Mouse (Mus musculus) intestine, embryonic 16.5 days (tissue): ENCODE data around the gene Coq5. TPM values are rescaled to one million over a fixed set of nuclear protein-coding genes. Genes with fewer than 3 reads are reported as not detected.
"Not testable (repeated sequence)": the region's sequence is repeated elsewhere in the genome, so short reads cannot be mapped to it uniquely, and the experiment has no call there.

Experiments
- ATAC-seq: fragments of 200-750 bp; cut with Nextera tagmentation; 2 replicates; pipeline ENCODE4 v1.8.0; 2017; ENCODE audit warnings: moderate TSS enrichment, moderate library complexity
- H3K27ac ChIP-seq: fragments of 300-500 bp; sonication (generic); 2 replicates; pipeline ENCODE4 v1.5.1; 2014; ENCODE audit warnings: mild to moderate bottlenecking, low read length
- H3K27me3 ChIP-seq: fragments of 300-500 bp; sonication (generic); replicated peaks from 2 replicates; pipeline ENCODE4 v1.6.1; 2014; ENCODE audit warnings: low read length, control low read depth, mixed read lengths; ENCODE audit not compliant: control insufficient read depth, insufficient read depth
- H3K36me3 ChIP-seq: fragments of 300-500 bp; sonication (generic); 2 replicates; pipeline ENCODE4 v1.6.1; 2014; ENCODE audit warnings: low read length, control low read depth; ENCODE audit not compliant: control insufficient read depth, insufficient read depth
- H3K4me1 ChIP-seq: fragments of 300-500 bp; sonication (generic); 2 replicates; pipeline ENCODE4 v1.6.1; 2014; ENCODE audit warnings: low read length, control low read depth, mixed read lengths; ENCODE audit not compliant: control insufficient read depth, insufficient read depth
- H3K4me2 ChIP-seq: fragments of 300-500 bp; sonication (generic); 2 replicates; pipeline ENCODE4 v1.6.1; 2014; ENCODE audit warnings: low read depth, low read length, control low read depth
- H3K4me3 ChIP-seq: fragments of 300-500 bp; sonication (generic); 2 replicates; pipeline ENCODE4 v1.5.1; 2014; ENCODE audit warnings: mild to moderate bottlenecking, low read length
- H3K9ac ChIP-seq: fragments of 300-500 bp; sonication (generic); 2 replicates; pipeline ENCODE4 v1.6.1; 2014; ENCODE audit warnings: low read depth, low read length
- H3K9me3 ChIP-seq: fragments of 300-500 bp; sonication (generic); 2 replicates; pipeline ENCODE4 v1.6.1; 2016; ENCODE audit warnings: low read length, control low read depth; ENCODE audit not compliant: control insufficient read depth
- WGBS: fragments of 180-500 bp; shearing (Covaris S2); extraction: QIAGEN DNeasy Blood & Tissue Kit; methylation state at CpG from one replicate; pipeline ENCODE4 v1.1.7; 2014; 5-methylcytosine and 5-hydroxymethylcytosine counted together
- polyA plus RNA-seq: library from polyadenylated mRNA; unstranded; fragments of >200 nt; fragmentation: Nextera tagmentation; extraction: Ambion mirVana; gene quantifications from 2 replicates; pipeline ENCODE4 v1.2.1, GENCODE M21; 2015

The Coq5 gene
- polyA plus RNA-seq, 1 experiment from 2014 or later: 72.9 TPM

DNA sequence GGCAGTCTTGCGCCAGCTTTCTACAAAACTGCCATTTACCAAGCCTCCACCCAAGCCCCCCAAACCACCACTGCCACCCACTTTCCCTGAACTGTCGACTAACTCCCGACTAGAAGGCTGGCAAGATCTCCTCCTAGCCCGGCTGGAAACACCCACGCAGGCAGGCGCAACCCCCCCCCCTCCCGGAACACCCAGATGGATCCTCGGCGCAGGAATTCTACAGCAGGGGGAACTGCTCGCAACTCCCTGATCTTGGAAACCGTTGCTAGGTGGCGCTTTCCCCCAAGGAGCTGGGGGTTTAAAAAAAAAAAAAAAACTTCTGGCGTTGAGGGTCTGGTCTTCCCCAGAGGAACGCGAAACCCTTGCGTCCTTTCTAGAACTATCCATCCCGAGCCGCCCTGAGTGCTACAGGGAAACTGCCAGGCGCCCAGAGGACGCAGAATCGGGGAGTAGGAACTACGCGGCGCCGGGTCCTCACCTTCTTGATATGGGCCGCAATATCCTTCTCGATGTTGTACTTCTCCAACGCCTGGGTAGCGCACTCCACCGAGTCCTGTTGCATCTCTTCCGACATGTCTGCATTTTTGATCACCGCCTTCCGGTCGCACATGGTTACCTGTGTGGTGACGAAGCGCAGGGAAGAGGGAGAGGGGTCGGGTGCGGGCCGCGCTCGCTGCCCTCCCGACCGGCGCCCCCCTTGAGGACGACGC is 20.7 kb downstream of the Coq5 start:
- H3K36me3 ChIP-seq: peaks cover 13% of the 10 kb centered on the region; the same call in 1 of the 2 replicates
- peak; percentile 20 for ATAC-seq
- no peaks in the 10 kb centered on the region for H3K9me3 ChIP-seq
- WGBS: under 1% methylated on average over 45 of the region's 46 CpGs
- no peaks in the 10 kb centered on the region for H3K27me3 ChIP-seq
- H3K4me2 ChIP-seq: peak overlapping the region; percentile 70
- H3K4me1 ChIP-seq: peaks cover 21% of the 10 kb centered on the region
- H3K9ac ChIP-seq: peak overlapping the region; percentile 87
- H3K27ac ChIP-seq: peak overlapping the region; percentile 92
- H3K4me3 ChIP-seq: peak overlapping the region; percentile 84

DNA sequence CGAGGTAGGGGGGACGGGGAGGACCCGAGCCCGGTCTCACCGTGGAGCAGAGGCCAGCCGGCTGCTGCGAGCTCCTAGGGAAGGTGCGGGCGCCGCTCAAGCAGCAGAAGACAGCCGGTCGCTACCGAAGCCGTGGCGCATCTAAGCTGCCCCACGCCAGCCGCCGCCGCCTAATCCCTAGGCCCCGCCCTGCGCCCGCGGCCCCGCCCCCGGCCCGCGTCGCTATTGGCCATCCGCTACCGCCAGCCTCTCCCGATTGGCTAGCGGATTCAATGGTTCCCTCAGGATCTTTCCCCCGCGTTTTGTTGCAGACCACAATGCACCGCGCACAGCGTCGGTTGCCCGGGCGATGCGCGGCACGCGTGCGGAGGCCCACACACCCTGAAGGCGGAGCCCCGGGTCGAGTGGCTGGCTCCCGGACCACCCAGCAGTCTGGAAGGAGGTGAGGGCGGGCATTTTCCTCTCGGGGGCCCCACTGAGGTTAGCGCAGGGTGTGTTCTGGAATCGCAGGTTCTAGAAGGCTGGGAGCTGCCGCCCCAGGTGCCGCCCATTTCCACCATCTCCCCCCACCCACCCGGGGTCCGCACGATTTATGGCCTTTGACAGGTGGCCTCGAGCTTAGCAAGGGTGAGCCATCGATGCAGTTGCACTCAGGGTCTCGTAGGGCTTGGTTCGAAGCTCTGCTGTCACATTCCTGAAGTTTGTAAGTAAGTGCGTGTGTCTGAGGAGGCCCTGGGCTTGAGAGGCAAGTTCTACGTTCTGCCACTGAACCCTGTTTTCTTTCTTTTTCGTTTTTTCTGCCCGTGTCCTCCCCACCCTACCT is 21.5 kb downstream of the Coq5 start, which contains the start of gene Dynll1:
Gene Dynll1 (minus strand): TSS at position 208 of the 823 bp plus-strand sequence.
- H3K4me1 ChIP-seq: peaks cover 21% of the 10 kb centered on the region
- H3K4me3 ChIP-seq: peak within 1 kb of the TSS; percentile 84
- peak; percentile 98 for ATAC-seq
- H3K27ac ChIP-seq: peak within 1 kb of the TSS; percentile 92
- H3K36me3 ChIP-seq: peaks cover 8% of the 10 kb centered on the region; the same call in 1 of the 2 replicates
- H3K9me3 ChIP-seq: no peaks in the 10 kb centered on the region
- peak within 1 kb of the TSS; percentile 87 for H3K9ac ChIP-seq
- WGBS: under 1% methylated on average over 64 of the region's 66 CpGs
- peak within 1 kb of the TSS; percentile 79 for H3K4me2 ChIP-seq
- no peaks in the 10 kb centered on the region for H3K27me3 ChIP-seq

DNA sequence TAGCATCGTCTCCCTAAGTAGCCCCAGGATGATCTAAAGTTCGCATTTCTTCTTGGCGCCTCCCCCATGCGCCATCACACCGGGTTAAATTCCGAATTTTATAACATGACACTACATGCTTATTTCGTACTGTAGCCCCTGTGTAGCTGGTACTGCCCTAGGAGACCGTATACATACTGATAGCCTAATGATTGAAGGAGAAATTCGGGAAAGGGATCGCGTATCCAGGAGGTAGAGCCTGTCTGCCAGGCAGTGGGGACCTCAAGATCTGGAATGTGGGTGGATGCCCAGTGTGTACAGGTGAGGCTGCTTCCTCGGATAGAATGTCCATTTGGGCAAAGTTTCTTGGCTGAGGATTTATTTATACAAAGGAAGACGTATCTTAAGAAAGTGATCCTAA is 22.1 kb downstream of the Coq5 start:
- Histone ChIP-seq H3K9ac (peak overlapping the region; percentile 67), H3K4me2 (peak overlapping the region; percentile 79), H3K36me3 (peaks cover 8% of the 10 kb centered on the region; the same call in 1 of the 2 replicates), H3K27ac (peak overlapping the region; percentile 11; the same call in 1 of the 2 replicates), H3K4me3 (peak overlapping the region; percentile 84), H3K27me3 (no peaks in the 10 kb centered on the region), H3K9me3 (no peaks in the 10 kb centered on the region), H3K4me1 (peaks cover 21% of the 10 kb centered on the region)
- ATAC-seq: no peak
- 17% methylated on average over 13 of the region's 13 CpGs for WGBS

DNA sequence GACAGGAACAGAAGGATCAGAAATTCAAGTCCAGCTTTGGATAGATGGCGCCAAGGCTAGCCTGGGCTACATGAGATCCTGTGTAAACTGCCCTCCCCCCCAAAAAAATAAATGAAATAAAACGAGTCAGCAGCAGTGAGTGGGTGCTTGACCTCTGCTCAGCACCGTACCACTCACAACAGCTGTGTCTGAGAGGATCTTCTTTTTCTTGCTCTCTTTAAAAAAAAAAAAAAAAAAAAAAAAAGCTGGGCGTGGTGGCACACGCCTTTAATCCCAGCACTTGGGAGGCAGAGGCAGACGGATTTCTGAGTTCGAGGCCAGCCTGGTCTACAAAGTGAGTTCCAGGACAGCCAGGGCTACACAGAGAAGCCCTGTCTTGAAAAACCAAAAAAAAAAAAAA is 22.7 kb downstream of the Coq5 start:
- not testable (repeated sequence) for H3K27ac ChIP-seq, H3K36me3 ChIP-seq, H3K9ac ChIP-seq, H3K4me3 ChIP-seq, H3K4me2 ChIP-seq, H3K27me3 ChIP-seq, H3K9me3 ChIP-seq, ATAC-seq
- peaks cover 21% of the 10 kb centered on the region for H3K4me1 ChIP-seq
- WGBS: 78% methylated on average over 4 of the region's 7 CpGs

DNA sequence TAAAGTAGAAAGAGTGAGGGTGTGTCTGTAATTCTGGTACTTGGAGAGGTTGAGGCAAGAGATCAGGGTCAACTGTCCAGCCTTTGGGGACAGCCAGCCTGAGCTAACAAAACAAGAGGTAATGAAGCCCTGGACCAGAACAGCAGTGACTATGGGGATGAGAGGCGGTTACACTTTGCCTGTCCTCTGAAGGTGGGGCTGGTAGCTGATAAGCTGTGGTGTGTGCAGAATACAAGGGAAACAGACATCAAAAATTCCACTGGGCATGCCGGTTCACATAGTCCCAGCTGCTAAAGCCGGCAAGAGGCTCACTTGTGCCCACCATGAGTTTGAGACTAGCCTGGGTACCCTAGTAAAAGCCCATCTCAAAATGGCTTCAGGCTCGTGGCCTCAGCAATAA is 32.9 kb downstream of the Coq5 start:
- H3K27me3 ChIP-seq: no peaks in the 10 kb centered on the region
- H3K36me3 ChIP-seq: no peaks in the 10 kb centered on the region
- no peak overlapping the region for H3K4me3 ChIP-seq
- H3K9ac ChIP-seq: no peak overlapping the region
- H3K4me1 ChIP-seq: peaks cover 21% of the 10 kb centered on the region
- H3K9me3 ChIP-seq: no peaks in the 10 kb centered on the region
- H3K27ac ChIP-seq: peak overlapping the region; percentile 64; the same call in 1 of the 2 replicates
- WGBS: 69% methylated on average over 4 of the region's 4 CpGs
- 0 out of 2 replicates have a peak, but pooled peaks have one; percentile 18 for ATAC-seq
- no peak overlapping the region for H3K4me2 ChIP-seq

DNA sequence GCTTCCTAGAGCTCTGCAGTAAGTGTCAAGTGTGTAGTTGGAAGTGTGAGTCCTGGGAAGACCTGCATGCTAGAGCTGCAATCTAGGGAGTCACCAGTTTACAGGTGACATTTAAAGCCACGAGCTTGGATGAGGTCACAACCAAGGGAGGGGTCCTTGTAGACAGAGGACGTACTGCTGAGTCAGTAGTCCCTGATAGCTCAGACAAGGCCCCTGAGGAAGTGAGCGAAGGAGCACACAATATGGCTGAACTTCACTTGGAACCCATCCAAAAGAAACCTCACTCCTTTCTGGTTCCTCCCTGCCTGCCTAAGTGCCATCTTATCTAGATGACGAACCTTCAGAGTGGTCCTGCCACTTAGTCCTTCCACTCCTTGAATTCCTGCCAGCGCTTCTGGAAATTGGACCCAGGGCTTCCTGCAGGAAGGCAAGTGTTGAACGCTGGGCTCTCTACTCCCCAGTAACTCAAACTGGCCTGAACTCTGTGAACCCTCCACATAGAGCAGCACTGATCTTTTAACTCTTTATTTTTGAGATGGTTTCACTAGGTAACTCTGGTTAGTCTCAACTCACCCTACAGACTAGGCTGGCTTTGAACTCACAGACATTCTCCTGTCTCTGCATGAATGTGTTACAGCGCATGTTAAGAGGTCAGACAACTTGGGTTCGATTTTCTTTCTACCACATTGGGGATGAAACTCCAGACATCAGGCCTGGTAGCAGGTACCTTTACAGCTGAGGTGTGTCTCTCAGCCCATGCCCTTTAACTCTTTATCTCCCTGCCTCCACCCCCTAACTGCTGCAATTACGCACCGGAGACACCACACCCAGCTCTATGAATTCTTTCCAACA is 33.6 kb downstream of the Coq5 start:
- ATAC-seq: peak; percentile 68

DNA sequence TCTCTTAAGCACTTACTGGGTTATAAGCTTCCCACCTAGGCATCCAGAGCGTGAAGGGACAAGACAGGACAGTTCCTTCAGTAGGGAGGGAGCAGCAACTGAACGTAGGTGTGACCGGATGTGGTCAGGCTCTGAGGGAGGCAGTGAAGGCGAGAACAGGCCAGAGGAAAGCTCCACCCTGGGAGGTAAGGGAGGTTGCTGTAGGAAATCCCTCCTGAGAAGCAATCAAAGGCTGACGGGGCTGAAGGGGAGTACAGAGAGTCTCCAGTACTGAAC is 34.1 kb downstream of the Coq5 start:
- H3K9me3 ChIP-seq: no peaks in the 10 kb centered on the region
- no peak overlapping the region for H3K9ac ChIP-seq
- H3K36me3 ChIP-seq: no peaks in the 10 kb centered on the region
- H3K27ac ChIP-seq: no peak overlapping the region; the same call in 1 of the 2 replicates
- H3K4me2 ChIP-seq: peak overlapping the region; percentile 13; the same call in 1 of the 2 replicates
- ATAC-seq: no peak
- no peaks in the 10 kb centered on the region for H3K27me3 ChIP-seq
- H3K4me1 ChIP-seq: peaks cover 31% of the 10 kb centered on the region
- H3K4me3 ChIP-seq: no peak overlapping the region
- 41% methylated on average over 5 of the region's 5 CpGs for WGBS

More for the DNA sequence above, 33.6 kb downstream of the Coq5 start:
- H3K9ac ChIP-seq: no peak overlapping the region
- no peaks in the 10 kb centered on the region for H3K9me3 ChIP-seq
- H3K4me3 ChIP-seq: no peak overlapping the region
- WGBS: 47% methylated on average over 10 of the region's 10 CpGs
- peak overlapping the region; percentile 64 for H3K27ac ChIP-seq
- peaks cover 27% of the 10 kb centered on the region for H3K4me1 ChIP-seq
- H3K4me2 ChIP-seq: peak overlapping the region; percentile 13; the same call in 1 of the 2 replicates
- no peaks in the 10 kb centered on the region for H3K27me3 ChIP-seq
- H3K36me3 ChIP-seq: no peaks in the 10 kb centered on the region

DNA sequence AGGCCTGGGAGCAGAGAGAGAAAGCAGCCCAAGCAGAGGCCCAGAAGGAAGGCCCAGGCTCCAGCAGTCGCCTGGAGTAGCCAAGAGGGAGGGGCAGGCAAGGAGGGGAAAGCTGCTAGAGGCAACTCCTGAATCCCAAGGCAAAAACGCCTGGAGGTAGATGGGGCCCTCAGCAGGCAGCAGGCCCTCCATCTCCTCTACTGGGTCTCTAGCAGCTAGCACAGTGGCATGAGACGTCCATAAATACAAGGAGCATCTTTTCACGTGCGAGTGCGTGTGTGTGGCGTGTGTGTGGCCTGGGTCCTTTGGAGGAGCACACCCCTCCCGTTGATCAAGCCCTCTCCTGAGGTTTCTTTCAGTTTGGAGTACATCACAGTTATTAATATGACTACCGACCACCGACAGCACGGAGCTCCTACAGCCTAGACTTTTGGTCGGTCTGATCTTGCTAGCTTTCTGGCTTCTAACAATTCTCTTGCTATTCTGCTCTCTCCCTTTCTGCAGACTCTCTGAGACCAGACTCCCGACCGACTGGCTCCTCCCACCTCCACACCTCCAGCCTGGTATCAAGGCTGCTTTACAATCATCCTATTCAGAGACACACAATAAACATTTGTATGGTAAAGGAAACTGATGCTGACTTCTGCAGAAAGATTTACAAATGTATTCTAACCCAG is 37.6 kb downstream of the Coq5 start:
- ATAC-seq: no peak
- H3K4me3 ChIP-seq: no peak overlapping the region
- H3K4me2 ChIP-seq: peak overlapping the region; percentile 30
- no peaks in the 10 kb centered on the region for H3K27me3 ChIP-seq
- H3K4me1 ChIP-seq: peaks cover 36% of the 10 kb centered on the region
- no peaks in the 10 kb centered on the region for H3K36me3 ChIP-seq
- peak overlapping the region; percentile 31 for H3K9ac ChIP-seq
- peak overlapping the region; percentile 77 for H3K27ac ChIP-seq
- H3K9me3 ChIP-seq: no peaks in the 10 kb centered on the region
- 10% methylated on average over 14 of the region's 14 CpGs for WGBS
